Mouse (Mus musculus) MEL-GATA-1-ER (cell line): ENCODE results near the gene Cldnd2.

Experiments
- DNase-seq: peaks from one replicate; pipeline ENCODE4 v3.0.0-alpha.2; 2012; ENCODE audit warnings: low read depth; ENCODE audit errors: extremely low read depth

Gene Cldnd2

DNA sequence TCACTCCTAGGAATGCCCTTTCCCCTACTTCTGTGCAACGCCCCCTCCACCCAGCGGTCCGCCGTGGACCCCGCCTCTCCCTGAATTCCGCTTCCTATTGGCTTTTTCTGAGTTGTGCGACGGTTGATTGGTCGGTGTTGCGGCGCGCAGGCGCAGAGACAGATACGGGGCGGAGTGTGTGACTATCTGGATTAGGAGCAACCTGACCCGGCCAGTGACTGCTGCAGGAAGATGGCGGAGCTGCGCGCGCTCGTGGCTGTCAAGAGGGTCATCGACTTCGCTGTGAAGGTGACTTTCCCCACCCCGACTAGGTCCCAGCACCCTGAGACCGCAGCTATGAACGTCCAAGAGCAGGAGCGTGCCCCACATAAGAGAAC lies 3.3 kb downstream of the Cldnd2 start, which contains the start of the genes Etfb and Gm45233:
Etfb (plus strand) TSS at position 167 of the 377 bp plus-strand sequence.
Gm45233 (plus strand) TSS at position 212 of the 377 bp plus-strand sequence.
- DNase-seq: peak; percentile 94

GRCm38 (mm10) chr7:43447801-43448200 lies 7.2 kb downstream of the Cldnd2 start:
- no peak for DNase-seq

DNA sequence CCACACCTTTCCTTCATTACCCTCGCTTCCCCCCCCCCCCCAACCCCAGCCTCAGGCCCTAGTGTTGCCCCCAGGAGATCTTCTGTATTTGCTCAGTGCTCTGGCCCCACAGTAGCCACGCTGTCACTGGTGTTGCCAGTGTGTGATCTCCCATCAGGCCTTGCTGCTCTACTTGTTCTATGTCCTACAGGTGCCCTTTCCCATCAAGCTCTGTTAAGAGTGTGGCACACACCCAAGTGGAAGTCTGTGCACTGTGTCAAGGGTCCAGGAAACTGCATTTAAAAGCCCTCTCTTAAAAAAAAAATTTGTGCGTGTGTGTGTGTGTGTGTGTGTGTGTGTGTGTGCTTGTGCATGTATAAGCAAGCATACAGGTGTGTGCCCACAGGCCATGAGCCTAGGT lies 7.7 kb downstream of the Cldnd2 start:
- DNase-seq: no peak

DNA sequence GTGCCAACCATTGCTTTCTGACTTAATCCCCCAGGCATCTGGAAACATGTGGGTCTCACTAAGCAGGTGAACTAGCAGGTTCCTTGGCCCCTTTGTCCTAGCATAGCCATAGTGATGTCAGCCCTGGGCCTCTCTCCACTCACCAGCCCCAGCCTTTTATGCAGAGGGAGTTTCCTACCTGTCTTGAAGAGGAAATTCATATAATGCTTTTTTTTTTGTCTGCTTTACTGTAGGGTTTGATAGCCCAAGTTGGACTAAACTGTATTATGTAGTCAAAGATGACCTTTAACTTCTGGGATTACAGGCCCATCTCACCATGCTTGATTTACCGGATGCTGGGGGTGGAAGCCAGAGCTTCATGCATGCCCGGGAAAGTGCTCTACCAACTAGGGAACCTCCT lies 9.2 kb downstream of the Cldnd2 start:
- no peak for DNase-seq

GRCm38 (mm10) chr7:43451726-43452125 lies 11.1 kb downstream of the Cldnd2 start:
- DNase-seq: no peak

GRCm38 (mm10) chr7:43452609-43453008 lies 12.0 kb downstream of the Cldnd2 start:
- no peak for DNase-seq

GRCm38 (mm10) chr7:43453599-43454355 lies 13.2 kb downstream of the Cldnd2 start:
- DNase-seq: no peak

DNA sequence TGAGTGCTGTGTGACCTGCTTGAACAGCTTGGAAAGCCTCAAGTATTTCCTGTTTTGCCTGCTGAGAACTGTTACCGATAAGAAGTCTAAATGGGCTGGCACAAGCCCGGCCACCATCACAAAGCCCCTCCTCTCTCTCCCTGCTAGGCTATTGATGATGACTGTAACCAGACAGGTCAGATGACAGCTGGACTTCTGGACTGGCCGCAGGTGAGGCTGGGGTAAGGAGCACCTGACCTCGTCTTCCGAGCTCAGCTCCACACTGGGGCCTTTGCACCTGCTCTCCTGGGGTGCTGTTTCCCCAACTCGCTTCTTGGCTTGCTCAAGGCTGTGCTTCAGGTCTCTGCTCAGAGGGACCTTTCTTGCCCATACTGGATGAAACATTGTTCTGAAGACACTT lies 13.8 kb downstream of the Cldnd2 start:
- no peak for DNase-seq

DNA sequence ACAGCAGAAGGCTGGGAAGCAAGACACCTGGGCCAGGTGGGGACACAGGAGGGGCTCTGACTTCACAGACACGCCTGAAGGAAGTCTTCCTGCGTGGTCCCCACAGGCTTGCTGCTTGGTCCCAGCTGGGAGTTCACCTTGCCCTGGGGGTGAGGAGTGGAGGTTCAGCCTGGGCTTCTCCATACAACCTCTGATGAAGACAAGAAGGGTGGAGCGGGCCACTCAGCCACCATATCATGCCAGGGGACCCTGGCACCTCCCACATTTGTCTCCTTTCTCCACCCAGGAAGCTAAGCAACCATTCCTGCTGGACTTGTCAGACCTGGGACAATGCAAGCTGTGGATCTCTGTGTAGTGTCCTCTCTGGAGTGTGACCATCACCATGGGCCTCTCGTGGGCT lies 22.3 kb downstream of the Cldnd2 start, which contains the start of gene Vsig10l:
Vsig10l (plus strand) TSS at position 301 of the 400 bp plus-strand sequence.
- DNase-seq: no peak

DNA sequence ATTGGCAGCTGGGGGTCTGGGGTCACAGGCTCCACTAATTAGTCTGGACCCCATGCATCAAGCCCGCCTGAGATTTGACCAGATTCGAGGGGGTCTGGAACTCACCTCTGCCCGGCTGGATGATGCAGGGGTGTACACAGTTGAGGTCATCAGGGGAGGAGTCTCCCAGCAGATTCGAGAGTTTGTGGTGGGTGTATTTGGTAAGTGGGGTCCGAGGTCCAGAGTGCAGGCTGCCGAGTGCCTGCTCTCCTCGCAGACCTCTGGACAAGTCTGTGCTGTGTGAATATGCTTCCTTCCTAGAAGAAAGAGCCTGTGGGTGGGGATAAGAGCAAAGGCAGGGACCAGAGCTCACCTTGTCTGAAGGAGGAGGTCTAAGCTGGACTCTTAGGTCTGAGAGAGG lies 23.4 kb downstream of the Cldnd2 start:
- no peak for DNase-seq

DNA sequence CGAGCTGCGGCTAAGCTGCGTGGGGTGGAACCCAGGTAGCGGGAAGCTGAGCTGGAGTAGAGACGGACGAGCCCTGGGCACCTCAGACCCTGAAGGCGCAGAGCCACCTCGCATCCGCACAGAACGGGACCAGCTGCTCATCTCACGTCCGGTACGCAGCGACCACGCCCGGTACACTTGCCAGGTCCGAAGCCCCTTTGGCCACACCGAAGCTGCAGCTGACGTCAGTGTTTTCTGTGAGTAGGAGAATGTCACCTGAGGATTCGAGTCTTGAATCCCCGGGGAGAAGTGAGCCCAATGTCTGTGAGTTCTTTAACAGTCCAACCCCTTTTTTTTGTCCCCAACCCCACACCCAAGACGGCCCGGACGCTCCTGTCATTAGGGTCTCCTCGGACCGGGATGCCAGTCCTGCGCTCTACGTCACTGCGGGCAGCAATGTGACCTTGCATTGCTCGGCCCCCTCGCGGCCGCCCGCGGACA lies 24.3 kb downstream of the Cldnd2 start:
- DNase-seq: no peak

- DNase-seq: peak; percentile 80
These were observed 24.9 kb downstream of the Cldnd2 start for GRCm38 (mm10) chr7:43465344-43466098.

DNA sequence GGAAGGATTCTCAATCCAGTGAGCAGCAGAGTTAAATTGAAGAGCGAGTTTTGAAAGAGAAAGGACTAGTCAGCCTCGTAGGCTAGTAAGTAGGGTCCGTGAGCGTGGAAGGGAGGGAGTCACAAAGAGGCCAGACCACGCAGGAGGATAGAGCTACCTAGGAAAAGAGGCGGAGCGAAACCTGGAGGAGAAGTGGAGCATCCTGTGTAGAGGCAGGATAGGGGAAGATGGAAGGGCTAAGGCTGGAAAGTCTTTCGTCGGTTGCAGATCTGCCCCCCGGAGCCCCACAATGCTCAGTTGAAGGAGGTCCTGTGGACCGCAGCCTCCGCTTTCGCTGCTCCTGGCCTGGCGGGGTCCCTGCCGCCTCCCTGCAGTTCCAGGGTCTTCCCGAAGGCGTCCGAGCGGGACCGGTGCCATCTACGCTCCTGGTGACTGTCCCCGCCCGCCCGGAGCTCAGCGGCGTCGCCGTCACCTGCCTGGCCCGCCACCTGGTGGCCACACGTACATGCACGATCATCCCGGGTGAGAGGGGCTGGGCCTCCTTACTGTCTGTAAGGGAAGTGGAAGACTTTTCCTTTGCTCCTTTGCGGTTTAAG lies 25.6 kb downstream of the Cldnd2 start:
- DNase-seq: no peak

GRCm38 (mm10) chr7:43470373-43470772 lies 29.8 kb downstream of the Cldnd2 start:
- no peak for DNase-seq

GRCm38 (mm10) chr7:43475706-43476105 lies 35.1 kb downstream of the Cldnd2 start:
- DNase-seq: no peak

GRCm38 (mm10) chr7:43476376-43476775 lies 35.8 kb downstream of the Cldnd2 start:
- no peak for DNase-seq

DNA sequence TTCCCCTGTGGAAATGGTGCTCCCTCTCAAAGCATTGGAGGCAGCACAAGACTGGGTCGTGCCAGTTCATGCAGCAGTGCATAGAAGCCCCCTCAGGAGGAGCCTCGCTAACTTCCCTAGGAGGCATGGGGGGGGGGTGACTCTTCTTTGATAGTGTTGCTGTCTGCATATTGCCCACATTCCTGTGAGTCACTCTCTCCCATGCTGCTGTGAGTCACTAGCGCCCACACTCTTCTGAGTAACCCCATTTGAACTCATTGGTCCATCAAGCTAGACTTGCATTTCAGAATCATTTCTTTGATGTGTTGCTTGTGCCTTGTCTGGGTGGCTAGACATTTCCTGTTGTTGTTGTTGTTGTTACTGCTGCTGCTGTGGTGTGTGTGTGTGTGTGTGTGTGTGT lies 40.6 kb downstream of the Cldnd2 start:
- DNase-seq: no peak

DNA sequence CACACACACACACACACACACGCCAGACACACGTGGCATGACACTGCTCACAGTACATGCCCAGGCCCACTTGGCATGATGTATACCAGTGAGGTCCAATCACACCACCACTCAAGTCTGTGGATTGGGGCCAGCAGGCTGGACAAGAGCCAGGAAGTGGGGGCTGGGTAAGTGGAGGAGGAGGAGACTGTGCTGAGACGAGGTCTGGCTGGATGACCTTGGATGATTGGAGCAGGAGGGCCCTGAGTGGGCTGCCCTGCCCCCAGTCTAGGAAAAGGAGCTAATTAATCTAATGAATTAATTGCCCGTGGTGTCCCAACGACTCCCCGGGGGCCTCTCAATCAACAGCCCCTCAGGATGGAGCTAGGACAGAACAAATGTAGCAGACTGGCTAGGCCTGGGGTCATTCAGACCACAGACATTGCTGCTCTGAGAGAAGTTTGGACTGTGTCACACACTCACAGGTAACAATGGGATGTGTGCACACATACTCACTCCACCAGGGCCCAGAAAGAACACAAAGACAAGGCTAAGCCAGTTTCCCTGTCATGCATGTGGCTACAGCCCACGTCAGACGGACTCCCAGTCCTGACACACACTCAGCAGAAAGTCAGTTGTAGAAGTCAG lies 41.6 kb downstream of the Cldnd2 start:
- no peak for DNase-seq

- DNase-seq: no peak
These were observed 42.7 kb downstream of the Cldnd2 start for GRCm38 (mm10) chr7:43483236-43483635.

DNA sequence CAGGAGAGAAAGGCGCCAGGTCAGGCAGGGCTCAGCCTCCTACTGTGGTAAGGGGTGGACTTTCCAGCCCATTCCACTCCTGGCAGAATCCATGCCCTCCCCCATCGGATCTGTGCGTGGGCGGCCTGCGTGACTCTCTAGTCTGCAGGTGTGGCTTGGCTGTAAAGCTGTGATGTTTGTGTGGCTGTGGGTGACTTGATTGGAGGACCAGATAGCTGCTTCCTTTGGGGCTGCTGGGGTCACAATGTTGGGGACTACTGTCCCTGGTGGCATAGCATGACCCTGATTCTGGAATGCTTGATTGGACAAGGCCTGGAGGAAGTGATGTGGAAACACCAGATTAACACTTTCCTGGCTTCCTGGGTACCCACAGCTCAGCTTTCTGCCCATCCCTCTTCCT lies 48.1 kb downstream of the Cldnd2 start:
- no peak for DNase-seq

DNA sequence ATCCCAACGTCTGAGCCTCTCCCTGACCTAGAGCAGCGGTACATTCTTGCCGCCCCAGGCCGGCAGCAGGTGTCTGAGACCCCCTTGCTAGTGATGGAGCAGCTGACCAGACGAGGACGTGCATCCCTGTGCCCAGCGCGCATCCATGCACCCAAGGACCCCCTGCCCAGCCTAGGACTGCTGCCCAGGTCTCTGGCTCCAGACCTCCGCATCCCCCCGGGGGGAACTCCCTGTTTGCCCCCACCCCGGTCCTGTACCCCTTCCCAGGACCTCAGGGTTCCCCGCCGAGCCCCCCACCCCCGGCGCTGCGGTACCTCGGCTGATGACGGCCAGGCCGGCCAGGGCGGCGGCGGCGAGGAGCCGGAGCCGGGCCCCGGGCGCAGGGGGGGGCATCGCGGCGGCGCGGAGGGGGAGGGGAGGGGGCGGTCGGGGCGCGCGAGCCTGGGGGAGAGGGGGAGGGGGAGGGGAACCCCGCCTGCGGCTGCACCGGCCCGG lies 49.1 kb downstream of the Cldnd2 start, which contains the start of gene Iglon5:
Iglon5 (minus strand) TSS at position 445 of the 495 bp plus-strand sequence.
- DNase-seq: no peak
